Mouse (Mus musculus): ENCODE data around the gene Olfr1066.
"Not testable (repeated sequence)": the region's sequence is repeated elsewhere in the genome, so short reads cannot be mapped to it uniquely, and the experiment has no call there.

The Olfr1066 gene

DNA sequence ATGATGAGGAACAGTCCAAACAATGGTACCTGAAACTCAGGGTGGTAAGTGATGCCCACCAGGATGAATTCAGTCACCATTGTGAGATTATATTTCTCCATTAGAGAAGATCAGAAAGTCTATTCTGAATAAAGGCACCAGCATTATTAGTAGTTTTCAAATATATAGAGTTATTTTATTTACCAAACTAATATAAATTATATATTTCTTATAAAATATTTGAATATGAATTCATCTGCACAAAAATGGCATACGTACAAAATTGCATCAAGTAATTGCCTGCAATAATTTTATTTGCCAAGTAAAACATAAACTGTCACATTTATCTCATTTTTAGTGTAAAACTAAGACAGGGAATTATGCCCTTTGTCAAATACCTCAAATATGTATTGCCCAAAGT lies at the start of gene Olfr1066:
TSS of gene Olfr1066 (minus strand) at position 101 of the 400 bp plus-strand sequence.
- no peak for DNase-seq (ENCODE audit: low spot score)

DNA sequence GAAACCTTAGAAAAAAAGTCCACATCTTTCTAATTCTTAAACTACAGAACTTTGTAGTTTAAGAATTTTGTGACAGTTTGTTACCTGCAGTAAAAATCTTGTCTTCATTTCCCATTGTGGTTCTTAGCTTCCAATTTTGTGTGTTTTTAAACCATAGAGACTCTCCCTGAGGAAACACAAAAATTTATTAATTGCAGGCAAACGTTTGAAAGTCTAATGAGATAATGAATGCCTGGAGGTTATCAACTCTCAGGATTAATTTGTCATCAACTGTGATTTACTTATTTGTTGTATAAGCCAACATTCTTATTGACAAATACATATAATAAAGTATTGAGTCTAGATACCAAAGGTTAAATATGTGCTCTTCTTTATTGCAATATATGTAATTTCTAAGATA lies 31.2 kb upstream of the Olfr1066 start, which contains the start of gene Olfr228:
TSS of gene Olfr228 (minus strand) at position 101 of the 400 bp plus-strand sequence.
- no peak for DNase-seq (ENCODE audit: low spot score)

DNA sequence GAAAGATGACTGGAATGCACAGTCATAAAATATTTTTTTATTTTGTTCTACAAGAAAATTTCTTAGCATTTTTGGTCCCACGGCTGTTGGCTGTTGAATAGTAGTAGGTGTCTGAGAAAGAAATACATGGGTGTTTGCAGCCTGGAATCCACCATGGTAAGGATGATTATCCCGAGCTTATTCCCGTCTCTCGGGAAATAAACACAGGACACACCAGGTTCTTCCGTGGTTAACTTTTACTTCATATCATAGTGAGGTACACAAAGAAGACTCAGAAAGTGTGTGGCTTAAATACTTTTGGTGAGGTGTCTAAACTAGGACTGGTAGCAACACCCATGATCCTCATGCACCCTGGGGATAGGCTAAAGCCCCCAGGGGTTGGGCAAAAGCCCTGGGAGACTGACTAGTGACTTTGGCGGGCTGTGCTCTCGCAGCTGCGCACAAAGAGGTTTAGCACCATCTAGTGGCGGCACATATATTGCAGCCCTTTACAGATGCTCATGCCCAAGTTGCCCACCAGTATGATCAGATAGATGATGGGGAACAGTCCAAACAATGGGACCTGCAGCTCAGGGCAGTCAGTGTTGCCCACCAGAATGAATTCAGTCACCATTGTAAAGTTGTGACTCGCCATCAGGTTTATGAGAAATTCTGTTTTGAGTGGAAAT lies 8.5 kb upstream of the Olfr1066 start:
- peak; percentile 23 for DNase-seq (ENCODE audit: low spot score)

DNA sequence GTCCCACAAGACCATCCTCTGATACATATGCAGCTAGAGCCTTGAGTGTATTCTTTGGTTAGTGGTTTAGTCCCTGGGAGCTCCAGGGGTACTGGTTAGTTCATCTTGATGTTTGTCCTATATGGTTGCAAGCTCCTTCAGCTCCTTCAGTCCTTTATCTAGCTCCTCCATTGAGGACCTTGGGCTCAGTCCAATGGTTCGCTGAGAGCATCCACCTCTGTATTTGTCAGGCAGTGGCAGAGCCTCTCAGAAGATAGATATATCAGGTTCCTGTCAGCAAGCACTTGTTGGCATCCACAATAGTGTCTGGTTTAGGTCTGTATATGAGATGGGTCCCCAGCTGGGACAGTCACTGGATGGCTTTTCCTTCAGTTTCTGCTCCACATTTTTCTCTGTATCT lies 4.4 kb upstream of the Olfr1066 start:
- no peak for DNase-seq (ENCODE audit: low spot score)

DNA sequence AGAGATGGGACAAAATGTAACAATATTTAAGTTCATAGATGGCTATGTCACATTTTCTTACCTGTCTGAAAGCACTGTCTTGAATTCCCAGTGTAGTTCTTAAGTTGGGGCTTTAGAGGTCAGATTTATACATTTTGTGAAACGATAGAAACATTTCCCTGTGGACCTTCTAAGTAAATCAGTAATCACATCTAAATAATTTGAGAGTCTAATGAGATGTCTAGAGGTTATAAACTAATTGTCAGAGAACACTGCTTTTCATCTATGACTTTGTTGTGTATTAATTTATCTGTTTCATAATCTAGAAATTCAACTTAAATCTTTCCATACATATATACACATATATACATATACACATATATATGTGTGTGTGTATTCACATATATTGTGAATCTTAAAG lies 5.6 kb downstream of the Olfr1066 start, which contains the start of gene Olfr1065:
TSS of gene Olfr1065 (minus strand) at position 101 of the 400 bp plus-strand sequence.
- not testable (repeated sequence) for DNase-seq (ENCODE audit: low spot score)

DNA sequence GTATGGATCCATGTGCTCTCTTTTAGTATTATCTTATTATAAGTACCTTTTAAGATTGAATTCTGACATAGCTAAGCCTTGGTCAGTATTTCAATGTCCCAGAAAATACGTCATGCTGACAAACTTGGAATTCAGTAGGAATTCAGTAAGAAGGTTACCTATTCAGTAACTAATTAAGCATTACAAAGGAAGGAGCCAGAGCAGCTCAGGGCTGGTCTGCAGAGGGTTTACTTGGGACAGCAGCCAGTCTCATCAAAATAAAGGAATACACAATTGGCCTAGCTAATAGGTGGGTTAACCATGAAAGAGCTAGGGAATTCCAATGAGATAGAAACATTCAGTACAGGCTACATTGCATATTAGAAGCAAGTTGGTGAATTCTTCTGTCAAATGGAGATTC lies 14.0 kb downstream of the Olfr1066 start:
- not testable (repeated sequence) for DNase-seq (ENCODE audit: low spot score)

DNA sequence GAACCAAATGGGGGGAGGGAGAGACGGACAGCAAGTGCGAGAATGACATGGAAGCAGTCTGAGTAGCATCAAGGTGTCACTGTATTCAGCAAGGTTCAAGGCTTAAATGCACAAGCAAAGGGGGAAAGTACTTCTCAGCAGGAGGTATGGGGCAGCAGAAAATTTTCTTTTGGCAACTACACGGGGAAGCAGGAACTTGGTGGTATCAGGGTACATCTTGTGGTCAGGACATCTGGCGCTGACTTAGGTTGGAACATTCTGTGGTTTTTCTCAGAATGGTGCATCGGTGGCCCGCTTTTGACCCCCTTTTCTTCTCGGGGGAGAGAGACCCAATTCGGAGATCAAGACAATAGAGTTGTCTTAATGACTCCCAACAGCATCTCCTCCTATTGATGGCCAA lies 27.6 kb downstream of the Olfr1066 start:
- not testable (repeated sequence) for DNase-seq (ENCODE audit: low spot score)

DNA sequence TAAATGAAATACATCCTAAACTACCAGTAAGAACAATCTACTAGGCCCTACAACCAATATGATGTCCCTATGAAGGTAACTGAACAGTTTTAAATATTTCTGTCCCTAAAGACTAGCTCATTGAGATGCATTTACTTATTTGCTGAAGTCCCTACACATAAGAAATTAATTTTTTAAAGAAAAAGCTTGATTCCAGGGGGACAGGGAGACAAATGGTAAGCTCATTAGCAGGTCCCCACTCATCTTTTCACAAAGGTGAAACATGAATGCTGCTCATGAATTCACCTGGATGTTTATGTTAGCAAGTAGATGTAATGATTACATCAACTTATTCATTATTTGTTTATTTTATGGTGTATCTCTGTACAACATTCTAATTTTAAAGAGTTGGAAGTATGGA lies 29.4 kb downstream of the Olfr1066 start, which contains the start of gene Olfr1062:
TSS of gene Olfr1062 (minus strand) at position 101 of the 400 bp plus-strand sequence.
- DNase-seq (ENCODE audit: low spot score) = not testable (repeated sequence)

DNA sequence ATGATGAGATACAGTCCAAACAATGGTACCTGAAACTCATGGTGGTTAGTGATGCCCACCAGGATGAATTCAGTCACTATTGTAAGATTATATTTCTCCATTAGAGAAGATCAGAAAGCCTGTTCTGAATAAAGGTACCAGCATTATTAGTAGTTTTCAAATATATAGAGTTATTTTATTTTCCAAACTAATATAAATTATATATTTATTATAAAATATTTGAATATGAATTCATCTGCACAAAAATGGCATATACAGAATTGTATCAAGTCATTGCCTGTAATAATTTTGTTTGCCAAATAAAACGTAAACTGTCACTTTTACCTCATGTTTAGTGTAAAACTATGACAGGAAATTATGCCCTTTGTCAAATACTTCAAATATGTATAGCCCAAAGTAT lies 42.1 kb downstream of the Olfr1066 start, which contains the start of gene Olfr1061:
TSS of gene Olfr1061 (minus strand) at position 101 of the 400 bp plus-strand sequence.
- no peak for DNase-seq (ENCODE audit: low spot score)
